Mouse (Mus musculus) testis, adult 2 months (tissue): Measurements from ENCODE around the gene Fhit. TPM values are rescaled to one million over a fixed set of nuclear protein-coding genes. Genes with fewer than 3 reads are reported as not detected.

Experiments
- H3K27ac ChIP-seq: fragments of 200-500 bp; 2 replicates; pipeline ENCODE4 v1.5.1; 2012; ENCODE audit warnings: low read depth, low read length; ENCODE audit not compliant: control insufficient read depth, insufficient read depth
- H3K27me3 ChIP-seq: fragments of 200-500 bp; 2 replicates; pipeline ENCODE4 v1.6.1; 2012; ENCODE audit warnings: mild to moderate bottlenecking, low read length, moderate library complexity; ENCODE audit not compliant: control insufficient read depth, insufficient read depth
- H3K36me3 ChIP-seq: fragments of 200-500 bp; 2 replicates; pipeline ENCODE4 v1.6.1; 2012; ENCODE audit warnings: mild to moderate bottlenecking, low read length; ENCODE audit not compliant: control insufficient read depth, insufficient read depth
- H3K4me1 ChIP-seq: fragments of 200-500 bp; 2 replicates; pipeline ENCODE4 v1.6.1; 2012; ENCODE audit warnings: low read length; ENCODE audit not compliant: control insufficient read depth, insufficient read depth
- H3K4me3 ChIP-seq: fragments of 200-500 bp; 2 replicates; pipeline ENCODE4 v1.5.1; 2012; ENCODE audit warnings: low read depth, mild to moderate bottlenecking, low read length, moderate library complexity, mixed read lengths; ENCODE audit not compliant: control insufficient read depth
- CTCF ChIP-seq: fragments of 200-500 bp; IDR thresholded peaks from 2 replicates; pipeline ENCODE4 v1.5.1; 2012; ENCODE audit warnings: low read depth, mild to moderate bottlenecking, inconsistent platforms, low read length, moderate library complexity; ENCODE audit not compliant: control insufficient read depth, insufficient read depth, insufficient replicate concordance
- POLR2A ChIP-seq: fragments of 200-500 bp; IDR thresholded peaks from 2 replicates; pipeline ENCODE4 v1.6.1; 2012; ENCODE audit warnings: low read depth, mild to moderate bottlenecking, inconsistent platforms, low read length, moderate library complexity; ENCODE audit not compliant: control insufficient read depth
- polyA plus RNA-seq: library from polyadenylated mRNA; depleted of rRNA; stranded (reverse); fragments of >200 nt; gene quantifications from 2 replicates; pipeline ENCODE4 v1.2.3, GENCODE M21; 2012

The Fhit gene
- polyA plus RNA-seq, 1 experiment = 2.0 TPM

- TF ChIP-seq POLR2A (no peak), CTCF (no peak)
- Histone ChIP-seq H3K27me3 (no peaks in the 10 kb centered on the region), H3K4me3 (no peak overlapping the region), H3K4me1 (no peaks in the 10 kb centered on the region), H3K27ac (no peak overlapping the region), H3K36me3 (no peaks in the 10 kb centered on the region)
These were observed 956.5 kb downstream of the Fhit start for GRCm38 (mm10) chr14:10205290-10205689.

GRCm38 (mm10) chr14:10194130-10194529 lies 967.7 kb downstream of the Fhit start:
- H3K27me3 ChIP-seq = no peaks in the 10 kb centered on the region
- no peak overlapping the region for H3K4me3 ChIP-seq
- H3K4me1 ChIP-seq = no peaks in the 10 kb centered on the region
- H3K27ac ChIP-seq = no peak overlapping the region
- H3K36me3 ChIP-seq = no peaks in the 10 kb centered on the region
- TF ChIP-seq POLR2A (no peak), CTCF (no peak)

- Histone ChIP-seq H3K4me3 (no peak overlapping the region), H3K4me1 (no peaks in the 10 kb centered on the region), H3K27ac (no peak overlapping the region), H3K27me3 (no peaks in the 10 kb centered on the region), H3K36me3 (no peaks in the 10 kb centered on the region)
- TF ChIP-seq CTCF (no peak), POLR2A (no peak)
These were observed 990.1 kb downstream of the Fhit start for GRCm38 (mm10) chr14:10171761-10172160.

- no peaks in the 10 kb centered on the region for H3K36me3 ChIP-seq
- no peaks in the 10 kb centered on the region for H3K27me3 ChIP-seq
- no peak overlapping the region for H3K27ac ChIP-seq
- no peak overlapping the region for H3K4me3 ChIP-seq
- TF ChIP-seq CTCF = no peak
- TF ChIP-seq POLR2A = no peak
- no peaks in the 10 kb centered on the region for H3K4me1 ChIP-seq
These were observed 995.0 kb downstream of the Fhit start for GRCm38 (mm10) chr14:10166641-10167429.

- H3K27me3 ChIP-seq = no peaks in the 10 kb centered on the region
- H3K4me3 ChIP-seq = no peak overlapping the region
- H3K4me1 ChIP-seq = no peaks in the 10 kb centered on the region
- TF ChIP-seq CTCF = no peak
- no peak for TF ChIP-seq POLR2A
- no peak overlapping the region for H3K27ac ChIP-seq
- H3K36me3 ChIP-seq = no peaks in the 10 kb centered on the region
These were observed 1012.0 kb downstream of the Fhit start for GRCm38 (mm10) chr14:10149872-10150271.

GRCm38 (mm10) chr14:10139311-10139710 lies 1022.5 kb downstream of the Fhit start:
- TF ChIP-seq POLR2A (no peak), CTCF (no peak)
- H3K36me3 ChIP-seq = no peaks in the 10 kb centered on the region
- no peaks in the 10 kb centered on the region for H3K4me1 ChIP-seq

GRCm38 (mm10) chr14:10133873-10134272 lies 1028.0 kb downstream of the Fhit start:
- H3K4me3 ChIP-seq = no peak overlapping the region
- H3K27ac ChIP-seq = no peak overlapping the region
- no peaks in the 10 kb centered on the region for H3K4me1 ChIP-seq
- TF ChIP-seq CTCF (no peak), POLR2A (no peak)
- H3K27me3 ChIP-seq = no peaks in the 10 kb centered on the region
- no peaks in the 10 kb centered on the region for H3K36me3 ChIP-seq

More at GRCm38 (mm10) chr14:10139311-10139710, 1022.5 kb downstream of the Fhit start:
- Histone ChIP-seq H3K4me3 (no peak overlapping the region), H3K27me3 (no peaks in the 10 kb centered on the region), H3K27ac (no peak overlapping the region)
